Mouse (Mus musculus) C2C12 (cell line): ENCODE data around the gene Pheta1. TPM values are rescaled to one million over a fixed set of nuclear protein-coding genes. Genes with fewer than 3 reads are reported as not detected.

Source experiments
- H3K27me3 ChIP-seq: one replicate; pipeline ENCODE4 v1.6.1; 2011; ENCODE audit not compliant: control insufficient read depth, insufficient read depth, insufficient read length
- H3K36me3 ChIP-seq: one replicate; pipeline ENCODE4 v1.6.1; 2011; ENCODE audit not compliant: control insufficient read depth, insufficient read depth
- H3K4me3 ChIP-seq: one replicate; pipeline ENCODE4 v1.5.1; 2011; ENCODE audit warnings: mild to moderate bottlenecking, control low read depth; ENCODE audit not compliant: poor library complexity, insufficient read depth, severe bottlenecking
- H3K79me2 ChIP-seq: one replicate; pipeline ENCODE4 v1.6.1; 2011; ENCODE audit not compliant: control insufficient read depth, insufficient read depth
- H3K79me3 ChIP-seq: one replicate; pipeline ENCODE4 v1.6.1; 2011; ENCODE audit warnings: low read depth, control low read depth
- H3ac ChIP-seq: one replicate; pipeline ENCODE3; 2011; ENCODE audit warnings: low read depth; ENCODE audit not compliant: control insufficient read depth, insufficient read length
- CEBPB ChIP-seq: IDR thresholded peaks from one replicate; pipeline ENCODE4 v1.6.1; 2011; ENCODE audit warnings: low read depth, mild to moderate bottlenecking, control low read depth, moderate library complexity
- CTCF ChIP-seq: IDR thresholded peaks from one replicate; pipeline ENCODE4 v1.5.1; 2011; ENCODE audit not compliant: control insufficient read depth, insufficient read depth, insufficient read length
- FOSL1 ChIP-seq: IDR thresholded peaks from one replicate; pipeline ENCODE4 v1.8.0; 2011; ENCODE audit warnings: mild to moderate bottlenecking, low read length; ENCODE audit not compliant: poor library complexity, insufficient read depth, severe bottlenecking
- MAX ChIP-seq: IDR thresholded peaks from one replicate; pipeline ENCODE4 v1.6.1; 2011; ENCODE audit warnings: mild to moderate bottlenecking, control low read depth
- MYOD1 ChIP-seq: IDR thresholded peaks from one replicate; pipeline ENCODE4 v1.6.1; 2011; ENCODE audit warnings: low read depth; ENCODE audit not compliant: control insufficient read depth, insufficient read length
- MYOG ChIP-seq: IDR thresholded peaks from one replicate; pipeline ENCODE4 v1.6.1; 2011; ENCODE audit not compliant: control insufficient read depth, insufficient read length; ENCODE audit errors: extremely low read depth
- USF1 ChIP-seq: IDR thresholded peaks from one replicate; pipeline ENCODE4 v1.6.1; 2011; ENCODE audit warnings: low read depth, mild to moderate bottlenecking, control low read depth, moderate library complexity
- polyA plus RNA-seq: library from polyadenylated mRNA; unstranded; fragments of >200 nt; fragmentation: generic; extraction: Trizol; gene quantifications from one replicate; pipeline ENCODE4 v1.2.1, GENCODE M21; 2012; ENCODE audit warnings: missing spikeins

Gene Pheta1
- polyA plus RNA-seq, 1 experiment = 12.9 TPM

GRCm38 (mm10) chr5:121861964-121862363, 13.2 kb downstream of the Pheta1 start:
- no peak overlapping the region for H3K4me3 ChIP-seq
- peaks cover 7% of the 10 kb centered on the region for H3K27me3 ChIP-seq
- TF ChIP-seq MYOD1 (no peak), CEBPB (no peak), USF1 (no peak), MYOG (no peak), MAX (no peak), CTCF (no peak), FOSL1 (no peak)
- no peaks in the 10 kb centered on the region for H3K79me2 ChIP-seq
- H3K79me3 ChIP-seq = no peaks in the 10 kb centered on the region
- no peak overlapping the region for H3ac ChIP-seq
- H3K36me3 ChIP-seq = no peaks in the 10 kb centered on the region

GRCm38 (mm10) chr5:121864330-121864729, 15.5 kb downstream of the Pheta1 start:
- no peak for TF ChIP-seq FOSL1
- no peak for TF ChIP-seq MYOD1
- no peak for TF ChIP-seq USF1
- no peak for TF ChIP-seq MYOG
- no peak for TF ChIP-seq MAX
- no peak for TF ChIP-seq CTCF
- TF ChIP-seq CEBPB = no peak
- H3ac ChIP-seq = no peak overlapping the region
- no peaks in the 10 kb centered on the region for H3K79me2 ChIP-seq
- peaks cover 28% of the 10 kb centered on the region for H3K27me3 ChIP-seq
- no peak overlapping the region for H3K4me3 ChIP-seq
- no peaks in the 10 kb centered on the region for H3K79me3 ChIP-seq
- no peaks in the 10 kb centered on the region for H3K36me3 ChIP-seq

- no peak overlapping the region for H3K4me3 ChIP-seq
- H3K36me3 ChIP-seq = no peaks in the 10 kb centered on the region
- no peaks in the 10 kb centered on the region for H3K79me3 ChIP-seq
- peaks cover 32% of the 10 kb centered on the region for H3K27me3 ChIP-seq
- H3K79me2 ChIP-seq = no peaks in the 10 kb centered on the region
- H3ac ChIP-seq = no peak overlapping the region
- TF ChIP-seq FOSL1 (no peak), MYOD1 (no peak), USF1 (no peak), CEBPB (no peak), CTCF (no peak), MAX (no peak), MYOG (no peak)
Observed at GRCm38 (mm10) chr5:121867963-121868362, 19.2 kb downstream of the Pheta1 start.

- H3ac ChIP-seq = no peak overlapping the region
- peaks cover 54% of the 10 kb centered on the region for H3K27me3 ChIP-seq
- H3K79me3 ChIP-seq = no peaks in the 10 kb centered on the region
- H3K4me3 ChIP-seq = no peak overlapping the region
- no peaks in the 10 kb centered on the region for H3K79me2 ChIP-seq
- no peak for TF ChIP-seq CEBPB
- no peak for TF ChIP-seq USF1
- TF ChIP-seq CTCF = no peak
- no peak for TF ChIP-seq FOSL1
- TF ChIP-seq MYOD1 = no peak
- TF ChIP-seq MAX = no peak
- no peak for TF ChIP-seq MYOG
- no peaks in the 10 kb centered on the region for H3K36me3 ChIP-seq
Observed at GRCm38 (mm10) chr5:121870832-121871231, 22.0 kb downstream of the Pheta1 start.

GRCm38 (mm10) chr5:121871515-121872030, 22.8 kb downstream of the Pheta1 start:
- H3K4me3 ChIP-seq = no peak overlapping the region
- TF ChIP-seq CEBPB = no peak
- TF ChIP-seq MYOG = no peak
- no peak for TF ChIP-seq FOSL1
- no peak overlapping the region for H3ac ChIP-seq
- H3K79me2 ChIP-seq = no peaks in the 10 kb centered on the region
- H3K36me3 ChIP-seq = no peaks in the 10 kb centered on the region
- peaks cover 54% of the 10 kb centered on the region for H3K27me3 ChIP-seq
- no peaks in the 10 kb centered on the region for H3K79me3 ChIP-seq

GRCm38 (mm10) chr5:121872158-121872557, 23.4 kb downstream of the Pheta1 start:
- no peaks in the 10 kb centered on the region for H3K79me3 ChIP-seq
- no peak overlapping the region for H3K4me3 ChIP-seq
- peaks cover 54% of the 10 kb centered on the region for H3K27me3 ChIP-seq
- no peaks in the 10 kb centered on the region for H3K36me3 ChIP-seq
- H3K79me2 ChIP-seq = no peaks in the 10 kb centered on the region
- TF ChIP-seq CTCF = peak; percentile 82
- no peak for TF ChIP-seq MYOG
- H3ac ChIP-seq = no peak overlapping the region
